In the genomic region with DNA sequence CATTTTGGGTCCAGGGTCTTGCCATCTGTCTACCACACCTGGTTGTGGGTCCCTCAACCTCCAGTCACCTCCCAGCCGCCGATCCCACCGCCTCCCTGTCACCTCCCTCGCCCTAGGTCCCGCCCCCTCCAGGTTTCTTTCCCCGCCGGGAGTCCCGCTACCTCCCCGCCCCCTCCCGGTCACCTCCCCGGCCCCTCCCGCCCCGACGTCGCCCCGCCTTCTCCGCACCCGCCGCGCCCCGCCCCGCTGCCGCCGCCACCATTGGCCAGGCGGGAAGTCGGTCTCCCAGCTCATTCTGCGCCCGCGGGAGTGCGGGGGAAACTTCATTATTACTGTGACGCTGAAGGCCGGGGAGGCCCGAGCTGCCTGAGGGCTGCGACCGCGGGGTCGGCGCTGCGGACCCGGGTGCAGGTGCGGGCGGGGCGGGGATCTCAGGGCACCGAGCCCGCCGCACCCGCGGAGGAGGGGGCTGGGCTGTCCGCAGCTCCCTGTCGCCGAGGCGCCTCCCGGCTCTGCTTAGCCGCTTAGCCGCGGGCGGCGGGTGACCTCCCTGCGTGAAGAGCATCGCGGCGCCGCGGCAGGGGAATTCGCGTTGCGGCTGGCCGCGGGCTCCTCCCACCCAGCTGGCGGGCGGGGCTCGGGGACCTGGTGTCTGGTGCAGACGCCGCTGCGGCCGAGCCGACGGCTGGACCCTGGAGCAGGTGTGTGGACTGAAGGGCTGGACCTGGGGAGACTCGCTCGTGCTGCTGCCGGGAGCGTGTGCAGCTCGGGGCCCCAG, we compare ENCODE assay signal across 1 mouse cellular context.
TF ChIP-seq lines count a peak whose summit lies in the region.

A gene (plus strand): TSS at position 234 of the 778 bp plus-strand sequence.

TF ChIP-seq in CH12.LX, 34 proteins besides CTCF, POLR2A, EP300 and RAD21 (continued from another document):
- no peak for TF ChIP-seq ZKSCAN1 (IDR thresholded peaks at IDR 0.05; ENCODE audit: borderline replicate concordance, low read depth, low read length)
- no peak for TF ChIP-seq E2F4 (IDR thresholded peaks at IDR 0.05; ENCODE audit: insufficient replicate concordance, low read depth, low read length)
- no peak for TF ChIP-seq JUND (conservative IDR thresholded peaks at IDR 0.05; ENCODE audit: low read depth, low read length)
- TF ChIP-seq NRF1 (IDR thresholded peaks at IDR 0.05; ENCODE audit: low read depth, low read length), result no peak
- TF ChIP-seq TCF12 (IDR thresholded peaks at IDR 0.05; ENCODE audit: low read depth, low read length), result peak; percentile 50; the same call in 1 of the 2 replicates
- TF ChIP-seq HCFC1 (IDR thresholded peaks at IDR 0.05; ENCODE audit: low read depth, low read length), result no peak
- peak; percentile 68 for TF ChIP-seq BHLHE40 (IDR thresholded peaks at IDR 0.05; ENCODE audit: low read depth, low read length)
- no peak for TF ChIP-seq IRF4 (IDR thresholded peaks at IDR 0.05; ENCODE audit: low read depth, low read length)
- no peak for TF ChIP-seq CHD2 (IDR thresholded peaks at IDR 0.05; ENCODE audit: low read length)
